Mouse (Mus musculus) MEL (cell line): ENCODE measurements around the gene Ficd.

Experiments used
- CHD1 ChIP-seq: IDR thresholded peaks from 2 replicates; pipeline ENCODE4 v1.6.1; 2012; ENCODE audit warnings: low read depth, mild to moderate bottlenecking, inconsistent platforms, low read length, improper control_type of control experiment
- CTCF ChIP-seq, 3 experiments: IDR thresholded peaks in 2 of 3; conservative IDR thresholded peaks in 1 of 3; 2 replicates each; pipeline ENCODE4 v1.5.1; 2011 to 2012; ENCODE audit warnings: low read length in 3 of 3, low read depth in 2 of 3, mild to moderate bottlenecking in 2 of 3, improper control_type of control experiment in 1 of 3, inconsistent platforms in 1 of 3, mixed read lengths in 1 of 3, moderate library complexity in 1 of 3; ENCODE audit not compliant: control insufficient read depth in 1 of 3, insufficient read depth in 1 of 3, poor library complexity in 1 of 3, severe bottlenecking in 1 of 3
- GATA1 ChIP-seq: IDR thresholded peaks from 2 replicates; pipeline ENCODE4 v1.6.1; 2011; ENCODE audit warnings: low read depth, low read length, improper control_type of control experiment
- MXI1 ChIP-seq: IDR thresholded peaks from 2 replicates; pipeline ENCODE4 v1.6.1; 2011; ENCODE audit warnings: mild to moderate bottlenecking, low read depth, low read length, improper control_type of control experiment
- POLR2A ChIP-seq, 2 experiments: IDR thresholded peaks; 2 replicates each; pipeline ENCODE4 v1.6.1; 2011 to 2012; ENCODE audit warnings: low read length in 2 of 2, mild to moderate bottlenecking in 2 of 2, control low read depth in 1 of 2, improper control_type of control experiment in 1 of 2, low read depth in 1 of 2, moderate library complexity in 1 of 2; ENCODE audit not compliant: control insufficient read depth in 1 of 2, insufficient read depth in 1 of 2, poor library complexity in 1 of 2
- SIN3A ChIP-seq: IDR thresholded peaks from 2 replicates; pipeline ENCODE4 v1.6.1; 2012; ENCODE audit warnings: low read length, improper control_type of control experiment, inconsistent platforms
- ZMIZ1 ChIP-seq: IDR thresholded peaks from 2 replicates; pipeline ENCODE4 v1.6.1; 2012; ENCODE audit warnings: low read depth, mild to moderate bottlenecking, inconsistent platforms, low read length, improper control_type of control experiment, moderate library complexity

GRCm38 (mm10) chr5:113687514-113687913 is 48.1 kb upstream of the Ficd start:
- TF ChIP-seq CTCF (IDR thresholded peaks at IDR 0.05 in 2 of 3, conservative IDR thresholded peaks at IDR 0.05 in 1 of 3; ENCODE audit: control insufficient read depth in 1 of 3, insufficient read depth in 1 of 3, low read depth in 2 of 3, low read length in 3 of 3, poor library complexity in 1 of 3, severe bottlenecking in 1 of 3): no peak
- TF ChIP-seq ZMIZ1: no peak
- TF ChIP-seq POLR2A (IDR thresholded peaks at IDR 0.05; ENCODE audit: control insufficient read depth in 1 of 2, insufficient read depth in 1 of 2, low read depth in 1 of 2, low read length in 2 of 2, poor library complexity in 1 of 2): no peak
- no peak for TF ChIP-seq CHD1
- no peak for TF ChIP-seq MXI1
- no peak for TF ChIP-seq SIN3A
- no peak for TF ChIP-seq GATA1
